Mouse (Mus musculus) myocyte (in vitro differentiated cells): ENCODE results near the gene Slc9a7. TPM values are rescaled to one million over a fixed set of nuclear protein-coding genes. Genes with fewer than 3 reads are reported as not detected.

Experiments used
- H3K27me3 ChIP-seq: one replicate; pipeline ENCODE4 v1.6.1; 2011; ENCODE audit not compliant: control insufficient read depth, insufficient read depth, insufficient read length
- H3K36me3 ChIP-seq: one replicate; pipeline ENCODE4 v1.6.1; 2011; ENCODE audit not compliant: control insufficient read depth, insufficient read depth
- H3K4me2 ChIP-seq: one replicate; pipeline ENCODE4 v1.6.1; 2011; ENCODE audit warnings: low read depth, control low read depth
- H3K4me3 ChIP-seq: one replicate; pipeline ENCODE4 v1.5.1; 2011; ENCODE audit warnings: mild to moderate bottlenecking, control low read depth, moderate library complexity
- H3K79me2 ChIP-seq: one replicate; pipeline ENCODE4 v1.6.1; 2011; ENCODE audit not compliant: control insufficient read depth, insufficient read depth
- H3ac ChIP-seq: one replicate; pipeline ENCODE4 v1.6.1; 2011; ENCODE audit not compliant: control insufficient read depth, insufficient read length
- CEBPB ChIP-seq: IDR thresholded peaks from 2 replicates; pipeline ENCODE4 v1.6.1; 2011; ENCODE audit warnings: mild to moderate bottlenecking, moderate library complexity; ENCODE audit not compliant: poor library complexity, insufficient read depth, severe bottlenecking
- E2F4 ChIP-seq: IDR thresholded peaks from one replicate; pipeline ENCODE4 v1.6.1; 2011; ENCODE audit warnings: mild to moderate bottlenecking, control low read depth, moderate library complexity; ENCODE audit not compliant: insufficient read depth
- MAX ChIP-seq: IDR thresholded peaks from one replicate; pipeline ENCODE4 v1.6.1; 2011; ENCODE audit warnings: low read depth, mild to moderate bottlenecking, control low read depth
- MYOD1 ChIP-seq, 3 experiments: IDR thresholded peaks; one replicate each; pipeline ENCODE4 v1.6.1; 2011; ENCODE audit warnings: control low read depth in 2 of 3, low read depth in 2 of 3, mild to moderate bottlenecking in 2 of 3, moderate library complexity in 1 of 3; ENCODE audit not compliant: insufficient read length in 2 of 3, control insufficient read depth in 1 of 3
- MYOG ChIP-seq, 3 experiments: IDR thresholded peaks; one replicate each; pipeline ENCODE4 v1.6.1; 2011; ENCODE audit warnings: control low read depth in 2 of 3, low read depth in 2 of 3, mild to moderate bottlenecking in 2 of 3; ENCODE audit not compliant: insufficient read length in 2 of 3, control insufficient read depth in 1 of 3, insufficient read depth in 1 of 3
- POLR2A ChIP-seq: IDR thresholded peaks from one replicate; pipeline ENCODE4 v1.6.1; 2011; ENCODE audit warnings: low read depth, mild to moderate bottlenecking, control low read depth, moderate library complexity; ENCODE audit not compliant: insufficient read length
- POLR2AphosphoS2 ChIP-seq: IDR thresholded peaks from one replicate; pipeline ENCODE4 v1.6.1; 2011; ENCODE audit warnings: low read depth, control low read depth; ENCODE audit not compliant: insufficient read length
- REST ChIP-seq: IDR thresholded peaks from one replicate; pipeline ENCODE4 v1.6.1; 2011; ENCODE audit warnings: mild to moderate bottlenecking, control low read depth, moderate library complexity; ENCODE audit not compliant: insufficient read depth, insufficient read length
- SRF ChIP-seq: IDR thresholded peaks from one replicate; pipeline ENCODE4 v1.6.1; 2011; ENCODE audit warnings: low read depth; ENCODE audit not compliant: control insufficient read depth, insufficient read length
- TCF12 ChIP-seq: IDR thresholded peaks from one replicate; pipeline ENCODE4 v1.6.1; 2011; ENCODE audit warnings: mild to moderate bottlenecking, control low read depth; ENCODE audit not compliant: poor library complexity, insufficient read depth, severe bottlenecking
- TCF3 ChIP-seq: IDR thresholded peaks from one replicate; pipeline ENCODE4 v1.6.1; 2011; ENCODE audit warnings: low read depth, control low read depth; ENCODE audit not compliant: insufficient read length
- USF1 ChIP-seq: IDR thresholded peaks from one replicate; pipeline ENCODE4 v1.6.1; 2011; ENCODE audit warnings: low read depth, mild to moderate bottlenecking, control low read depth, moderate library complexity
- polyA plus RNA-seq: library from polyadenylated mRNA; unstranded; fragments of >200 nt; fragmentation: generic; extraction: Trizol; gene quantifications from one replicate; pipeline ENCODE4 v1.2.1, GENCODE M21; 2012; ENCODE audit warnings: missing spikeins

Slc9a7 gene
- polyA plus RNA-seq, 1 experiment: 0.13 TPM

DNA sequence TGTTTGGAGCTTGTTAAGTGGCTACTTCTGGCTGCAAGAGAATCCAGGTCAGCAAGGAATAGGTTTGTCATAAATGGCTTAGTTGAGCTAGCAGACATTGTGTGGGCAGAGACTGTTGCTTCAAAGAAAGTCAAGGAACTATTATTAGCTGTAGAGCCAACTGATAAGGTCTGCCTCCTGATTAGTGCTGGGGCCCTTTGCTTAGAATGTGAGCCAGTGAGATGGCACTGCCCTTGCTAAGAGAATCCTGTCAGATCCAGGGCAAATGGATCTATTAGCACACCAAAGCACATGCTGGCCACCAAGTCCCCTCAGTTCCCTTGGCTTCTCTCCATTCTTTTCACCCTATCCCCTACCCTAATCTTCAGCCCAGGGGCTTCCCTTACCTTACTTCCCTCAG lies 14.3 kb upstream of the Slc9a7 start:
- Histone ChIP-seq H3K4me3 (no peak overlapping the region), H3K36me3 (no peaks in the 10 kb centered on the region), H3K27me3 (no peaks in the 10 kb centered on the region), H3ac (no peak overlapping the region), H3K4me2 (no peak overlapping the region), H3K79me2 (no peaks in the 10 kb centered on the region)
- no peak for TF ChIP-seq MAX
- no peak for TF ChIP-seq POLR2A
- TF ChIP-seq E2F4: no peak
- no peak for TF ChIP-seq REST
- no peak for TF ChIP-seq MYOD1 (IDR thresholded peaks at IDR 0.05; ENCODE audit: control insufficient read depth in 1 of 3, insufficient read length in 2 of 3, low read depth in 2 of 3)
- no peak for TF ChIP-seq USF1
- no peak for TF ChIP-seq TCF3
- no peak for TF ChIP-seq TCF12
- no peak for TF ChIP-seq POLR2AphosphoS2

DNA sequence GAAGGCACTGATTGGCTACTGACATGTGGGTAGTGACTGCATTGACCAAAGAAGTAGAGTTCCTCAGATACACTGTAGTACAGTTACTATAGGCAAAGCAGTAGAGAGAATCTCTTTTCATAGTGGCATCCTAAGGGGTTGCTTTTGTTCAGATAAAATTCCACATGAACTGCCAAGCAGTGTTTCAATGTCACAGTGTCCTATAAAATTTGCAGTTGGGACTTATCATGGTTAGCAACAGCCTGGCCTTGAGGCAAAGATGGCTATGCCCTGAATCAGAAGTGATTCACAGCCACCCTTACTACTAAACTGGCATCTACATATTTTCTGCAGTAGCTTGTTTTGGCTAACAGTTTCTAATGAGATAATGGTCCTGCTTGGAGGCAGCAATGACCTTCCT lies 11.7 kb upstream of the Slc9a7 start:
- Histone ChIP-seq H3K36me3 (no peaks in the 10 kb centered on the region), H3K27me3 (no peaks in the 10 kb centered on the region), H3K4me3 (no peak overlapping the region), H3ac (no peak overlapping the region), H3K4me2 (no peak overlapping the region), H3K79me2 (no peaks in the 10 kb centered on the region)
- TF ChIP-seq MYOD1 (IDR thresholded peaks at IDR 0.05; ENCODE audit: control insufficient read depth in 1 of 3, insufficient read length in 2 of 3, low read depth in 2 of 3) (no peak), POLR2AphosphoS2 (no peak), MAX (no peak), E2F4 (no peak)

GRCm38 (mm10) chrX:20292040-20292417 lies 422 bp upstream of the Slc9a7 start:
- Histone ChIP-seq H3K4me2 (no peak overlapping the region), H3ac (no peak overlapping the region), H3K4me3 (no peak overlapping the region), H3K27me3 (peaks cover 8% of the 10 kb centered on the region), H3K79me2 (no peaks in the 10 kb centered on the region), H3K36me3 (no peaks in the 10 kb centered on the region)
- TF ChIP-seq POLR2AphosphoS2: no peak

- no peak overlapping the region for H3K4me3 ChIP-seq
- TF ChIP-seq CEBPB: no peak
- TF ChIP-seq E2F4: no peak
- TF ChIP-seq SRF: no peak
- no peak for TF ChIP-seq USF1
- TF ChIP-seq REST: no peak
- no peak for TF ChIP-seq TCF12
- TF ChIP-seq MAX: no peak
- TF ChIP-seq POLR2A: no peak
- TF ChIP-seq MYOG (IDR thresholded peaks at IDR 0.05; ENCODE audit: control insufficient read depth in 1 of 3, insufficient read depth in 1 of 3, insufficient read length in 2 of 3, low read depth in 2 of 3): no peak
- no peak for TF ChIP-seq POLR2AphosphoS2
- no peak overlapping the region for H3ac ChIP-seq
- H3K4me2 ChIP-seq: no peak overlapping the region
- no peaks in the 10 kb centered on the region for H3K36me3 ChIP-seq
- peaks cover 8% of the 10 kb centered on the region for H3K27me3 ChIP-seq
- no peaks in the 10 kb centered on the region for H3K79me2 ChIP-seq
Measured at GRCm38 (mm10) chrX:20290715-20291114, 892 bp downstream of the Slc9a7 start.

GRCm38 (mm10) chrX:20288674-20289073 lies 2.9 kb downstream of the Slc9a7 start:
- Histone ChIP-seq H3K36me3 (no peaks in the 10 kb centered on the region), H3K4me2 (no peak overlapping the region), H3K4me3 (no peak overlapping the region), H3K27me3 (peaks cover 8% of the 10 kb centered on the region), H3K79me2 (no peaks in the 10 kb centered on the region), H3ac (no peak overlapping the region)
- TF ChIP-seq SRF (no peak), TCF12 (no peak), MYOG (IDR thresholded peaks at IDR 0.05; ENCODE audit: control insufficient read depth in 1 of 3, insufficient read depth in 1 of 3, insufficient read length in 2 of 3, low read depth in 2 of 3) (no peak), TCF3 (no peak), POLR2AphosphoS2 (no peak), POLR2A (no peak), USF1 (no peak), REST (no peak), E2F4 (no peak), MYOD1 (IDR thresholded peaks at IDR 0.05; ENCODE audit: control insufficient read depth in 1 of 3, insufficient read length in 2 of 3, low read depth in 2 of 3) (no peak), CEBPB (no peak), MAX (no peak)

- TF ChIP-seq CEBPB (no peak), E2F4 (no peak), SRF (no peak), TCF3 (no peak), MYOG (IDR thresholded peaks at IDR 0.05; ENCODE audit: control insufficient read depth in 1 of 3, insufficient read depth in 1 of 3, insufficient read length in 2 of 3, low read depth in 2 of 3) (no peak), POLR2AphosphoS2 (no peak), REST (no peak), POLR2A (no peak), MAX (no peak), MYOD1 (IDR thresholded peaks at IDR 0.05; ENCODE audit: control insufficient read depth in 1 of 3, insufficient read length in 2 of 3, low read depth in 2 of 3) (no peak), TCF12 (no peak), USF1 (no peak)
Measured at GRCm38 (mm10) chrX:20286254-20286653, 5.4 kb downstream of the Slc9a7 start.

More at GRCm38 (mm10) chrX:20286254-20286653, 5.4 kb downstream of the Slc9a7 start:
- Histone ChIP-seq H3K27me3 (peaks cover under 1% of the 10 kb centered on the region), H3K36me3 (no peaks in the 10 kb centered on the region), H3K4me2 (no peak overlapping the region), H3K79me2 (no peaks in the 10 kb centered on the region), H3K4me3 (no peak overlapping the region), H3ac (no peak overlapping the region)
